Mouse (Mus musculus): ENCODE measurements at regions not wholly inside any gene's neighbourhood (a gene's known extent, or its start where the extent isn't known, plus 50 kb on each side); places are given as distances from the start of the nearest gene placed in this dataset.

DNA sequence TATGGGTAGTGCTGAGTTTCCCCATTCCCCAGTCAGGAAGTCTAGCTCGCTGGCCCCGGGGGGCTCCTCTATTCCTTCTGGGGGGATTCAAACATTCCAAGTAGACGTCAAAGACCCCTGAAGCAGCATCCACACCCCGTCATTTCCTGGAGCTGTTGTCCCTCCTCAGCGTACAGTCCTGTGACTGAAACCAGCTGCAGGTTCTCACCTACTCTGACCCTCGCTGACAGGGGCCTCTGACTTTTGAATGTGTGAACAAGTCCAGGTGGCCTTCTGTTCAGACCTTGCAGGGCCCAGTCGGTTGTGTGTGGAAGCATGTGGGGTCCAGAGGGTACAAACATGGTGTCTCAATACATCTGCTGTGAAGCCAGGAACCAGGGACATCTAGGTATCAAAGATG is 55.2 kb upstream of the Larp1 start:
- TF ChIP-seq CTCF (IDR thresholded peaks at IDR 0.05; ENCODE audit: borderline replicate concordance, insufficient read depth, low read depth, low read length) (no peak), POLR2A (IDR thresholded peaks at IDR 0.05; ENCODE audit: borderline replicate concordance, insufficient read depth, low read length) (no peak)

Measured in cerebellum, adult 2 months (tissue).